Mouse (Mus musculus) MEL (cell line): ENCODE data around the gene Hist1h3c. TPM values are rescaled to one million over a fixed set of nuclear protein-coding genes. Genes with fewer than 3 reads are reported as not detected.
A peak's percentile ranks its signal among the peaks of the same experiment; 100 is the strongest.

Experiments used
- DNase-seq: peaks from one replicate; pipeline ENCODE4 v3.0.0; 2011; ENCODE audit warnings: low read depth, low spot score
- H3K27ac ChIP-seq: 2 replicates; pipeline ENCODE4 v1.5.1; 2012; ENCODE audit warnings: low read depth, mild to moderate bottlenecking, control low read depth, low read length, moderate library complexity; ENCODE audit not compliant: control insufficient read depth
- H3K27me3 ChIP-seq, 2 experiments: fragments of 150-350 bp in 1 of 2; sonication (generic) in 1 of 2; 2 replicates each; pipeline ENCODE4 v1.6.1; 2012; ENCODE audit warnings: low read length in 2 of 2, mild to moderate bottlenecking in 2 of 2, improper control_type of control experiment in 1 of 2, moderate library complexity in 1 of 2; ENCODE audit not compliant: insufficient read depth in 2 of 2, control insufficient read depth in 1 of 2
- H3K36me3 ChIP-seq, 2 experiments: 2 replicates each; pipeline ENCODE4 v1.6.1; 2012 to 2014; ENCODE audit warnings: low read length in 2 of 2, improper control_type of control experiment in 1 of 2, inconsistent platforms in 1 of 2, mild to moderate bottlenecking in 1 of 2; ENCODE audit not compliant: insufficient read depth in 2 of 2, control insufficient read depth in 1 of 2
- H3K4me1 ChIP-seq, 2 experiments: fragments of 150-350 bp in 1 of 2; sonication (generic) in 1 of 2; 2 replicates each; pipeline ENCODE4 v1.6.1; 2012; ENCODE audit warnings: low read length in 2 of 2, improper control_type of control experiment in 1 of 2, mild to moderate bottlenecking in 1 of 2; ENCODE audit not compliant: insufficient read depth in 2 of 2, control insufficient read depth in 1 of 2
- H3K4me3 ChIP-seq, 2 experiments: fragments of 150-350 bp in 1 of 2; sonication (generic) in 1 of 2; 2 replicates each; pipeline ENCODE4 v1.5.1; 2012; ENCODE audit warnings: low read depth in 2 of 2, low read length in 2 of 2, mild to moderate bottlenecking in 2 of 2, moderate library complexity in 2 of 2, control low read depth in 1 of 2, improper control_type of control experiment in 1 of 2; ENCODE audit not compliant: control insufficient read depth in 1 of 2, insufficient read depth in 1 of 2
- H3K79me2 ChIP-seq: 2 replicates; pipeline ENCODE4 v1.6.1; 2012; ENCODE audit warnings: mild to moderate bottlenecking, low read length, moderate library complexity; ENCODE audit not compliant: control insufficient read depth, poor library complexity, insufficient read depth
- H3K9ac ChIP-seq: 2 replicates; pipeline ENCODE4 v1.6.1; 2012; ENCODE audit warnings: low read depth, mild to moderate bottlenecking, control low read depth, low read length, moderate library complexity; ENCODE audit not compliant: control insufficient read depth, poor library complexity, severe bottlenecking
- H3K9me3 ChIP-seq: fragments of 150-350 bp; sonication (generic); replicated peaks from 2 replicates; pipeline ENCODE4 v1.6.1; 2012; ENCODE audit warnings: mild to moderate bottlenecking, low read length, improper control_type of control experiment, moderate library complexity; ENCODE audit not compliant: insufficient read depth
- CHD1 ChIP-seq: IDR thresholded peaks from 2 replicates; pipeline ENCODE4 v1.6.1; 2012; ENCODE audit warnings: low read depth, mild to moderate bottlenecking, inconsistent platforms, low read length, improper control_type of control experiment
- ELF1 ChIP-seq: IDR thresholded peaks from 2 replicates; pipeline ENCODE4 v1.6.1; 2014; ENCODE audit warnings: low read depth, mild to moderate bottlenecking, inconsistent platforms, low read length, improper control_type of control experiment, moderate library complexity
- ETS1 ChIP-seq: IDR thresholded peaks from 2 replicates; pipeline ENCODE4 v1.6.1; 2012; ENCODE audit warnings: low read depth, mild to moderate bottlenecking, inconsistent platforms, low read length, improper control_type of control experiment, moderate library complexity
- GATA1 ChIP-seq: IDR thresholded peaks from 2 replicates; pipeline ENCODE4 v1.6.1; 2011; ENCODE audit warnings: low read depth, low read length, improper control_type of control experiment
- MAFK ChIP-seq: IDR thresholded peaks from 2 replicates; pipeline ENCODE4 v1.6.1; 2011; ENCODE audit warnings: low read depth, mild to moderate bottlenecking, low read length, improper control_type of control experiment, borderline replicate concordance
- MEF2A ChIP-seq: IDR thresholded peaks from 2 replicates; pipeline ENCODE4 v1.6.1; 2014; ENCODE audit warnings: low read depth, mild to moderate bottlenecking, inconsistent platforms, low read length, improper control_type of control experiment; ENCODE audit not compliant: poor library complexity, insufficient replicate concordance, severe bottlenecking; ENCODE audit errors: extremely low read depth
- NRF1 ChIP-seq: IDR thresholded peaks from 2 replicates; pipeline ENCODE4 v1.6.1; 2014; ENCODE audit warnings: low read depth, mild to moderate bottlenecking, inconsistent platforms, low read length, improper control_type of control experiment, moderate library complexity; ENCODE audit not compliant: poor library complexity, insufficient read depth, severe bottlenecking
- POLR2A ChIP-seq, 2 experiments: IDR thresholded peaks; 2 replicates each; pipeline ENCODE4 v1.6.1; 2011 to 2012; ENCODE audit warnings: low read length in 2 of 2, mild to moderate bottlenecking in 2 of 2, control low read depth in 1 of 2, improper control_type of control experiment in 1 of 2, low read depth in 1 of 2, moderate library complexity in 1 of 2; ENCODE audit not compliant: control insufficient read depth in 1 of 2, insufficient read depth in 1 of 2, poor library complexity in 1 of 2
- POLR2AphosphoS2 ChIP-seq: IDR thresholded peaks from 2 replicates; pipeline ENCODE4 v1.6.1; 2011; ENCODE audit warnings: low read length, improper control_type of control experiment
- RAD21 ChIP-seq: IDR thresholded peaks from 2 replicates; pipeline ENCODE4 v1.6.1; 2011; ENCODE audit warnings: mild to moderate bottlenecking, low read depth, low read length, improper control_type of control experiment
- TAL1 ChIP-seq: IDR thresholded peaks from 2 replicates; pipeline ENCODE4 v1.6.1; 2012; ENCODE audit warnings: mild to moderate bottlenecking, inconsistent platforms, low read length, moderate library complexity, mixed read lengths
- TBP ChIP-seq: IDR thresholded peaks from 2 replicates; pipeline ENCODE4 v1.8.0; 2011; ENCODE audit warnings: low read depth, low read length, improper control_type of control experiment
- TCF12 ChIP-seq: IDR thresholded peaks from 2 replicates; pipeline ENCODE4 v1.6.1; 2014; ENCODE audit warnings: low read depth, mild to moderate bottlenecking, inconsistent platforms, low read length, improper control_type of control experiment, moderate library complexity
- UBTF ChIP-seq: IDR thresholded peaks from 2 replicates; pipeline ENCODE4 v1.6.1; 2012; ENCODE audit warnings: low read depth, mild to moderate bottlenecking, inconsistent platforms, low read length, improper control_type of control experiment, moderate library complexity, borderline replicate concordance; ENCODE audit not compliant: insufficient read depth
- USF2 ChIP-seq, 2 experiments: IDR thresholded peaks; 2 replicates each; pipeline ENCODE4 v1.6.1; 2011 to 2012; ENCODE audit warnings: improper control_type of control experiment in 2 of 2, low read length in 2 of 2, borderline replicate concordance in 1 of 2, inconsistent platforms in 1 of 2, low read depth in 1 of 2, mild to moderate bottlenecking in 1 of 2; ENCODE audit not compliant: insufficient read depth in 1 of 2
- ZKSCAN1 ChIP-seq: IDR thresholded peaks from 2 replicates; pipeline ENCODE4 v1.6.1; 2012; ENCODE audit warnings: low read depth, mild to moderate bottlenecking, inconsistent platforms, low read length, improper control_type of control experiment, moderate library complexity
- polyA plus RNA-seq, 2 experiments: library from polyadenylated mRNA; stranded (reverse) in 1 of 2; unstranded in 1 of 2; fragments of >175 nt in 1 of 2; fragments of >200 nt in 1 of 2; gene quantifications; 2 replicates each; pipeline versions ENCODE4 v1.2.1 to v1.2.4; 2012; ENCODE audit warnings: low replicate concordance in 2 of 2, low read depth in 1 of 2; ENCODE audit not compliant: insufficient read length in 2 of 2, insufficient read depth in 1 of 2, missing spikeins in 1 of 2
- total RNA-seq: library from RNA; depleted of rRNA; stranded (reverse); fragments of 300-350 nt; gene quantifications from 2 replicates; pipeline ENCODE4 v1.2.3, GENCODE M21; 2012; rRNA removed

The Hist1h3c gene
- total and polyA plus RNA-seq, 3 experiments = 1.7 to 1,651 TPM; not detected in 1

DNA sequence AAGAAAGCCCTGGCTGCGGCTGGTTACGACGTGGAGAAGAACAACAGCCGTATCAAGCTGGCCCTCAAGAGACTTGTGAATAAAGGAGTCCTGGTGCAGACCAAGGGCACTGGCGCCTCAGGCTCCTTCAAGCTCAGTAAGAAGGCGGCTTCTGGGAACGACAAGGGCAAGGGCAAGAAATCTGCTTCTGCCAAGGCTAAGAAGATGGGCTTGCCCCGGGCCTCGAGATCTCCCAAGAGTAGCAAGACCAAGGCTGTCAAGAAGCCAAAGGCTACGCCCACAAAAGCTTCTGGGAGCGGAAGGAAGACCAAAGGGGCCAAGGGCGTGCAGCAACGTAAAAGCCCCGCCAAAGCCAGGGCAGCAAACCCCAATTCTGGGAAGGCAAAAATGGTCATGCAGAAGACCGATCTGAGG, 49.3 kb downstream of the Hist1h3c start:
- peak; percentile 95 for DNase-seq
- Histone ChIP-seq H3K36me3 (peaks cover 0 to 39% of the 10 kb centered on the region in 2 experiments; a peak in 2 of 4 replicates), H3K27me3 (no peaks in the 10 kb centered on the region), H3K9ac (peak overlapping the region; percentile 65), H3K79me2 (no peaks in the 10 kb centered on the region; the same call in 1 of the 2 replicates), H3K4me1 (peaks cover 0 to 24% of the 10 kb centered on the region in 2 experiments; a peak in 2 of 4 replicates), H3K9me3 (no peaks in the 10 kb centered on the region), H3K27ac (peak overlapping the region; percentile 92), H3K4me3 (peak overlapping the region; percentile 12 to 19)
- TF ChIP-seq TBP (peak; percentile 57), UBTF (peak; percentile 85; the same call in 1 of the 2 replicates), USF2 (IDR thresholded peaks at IDR 0.05; ENCODE audit: borderline replicate concordance in 1 of 2, insufficient read depth in 1 of 2, low read depth in 1 of 2, low read length in 2 of 2) (no peak), POLR2A (IDR thresholded peaks at IDR 0.05; ENCODE audit: control insufficient read depth in 1 of 2, insufficient read depth in 1 of 2, low read depth in 1 of 2, low read length in 2 of 2, poor library complexity in 1 of 2) (peak; percentile 44 to 46; a peak in 1 of 4 replicates)

DNA sequence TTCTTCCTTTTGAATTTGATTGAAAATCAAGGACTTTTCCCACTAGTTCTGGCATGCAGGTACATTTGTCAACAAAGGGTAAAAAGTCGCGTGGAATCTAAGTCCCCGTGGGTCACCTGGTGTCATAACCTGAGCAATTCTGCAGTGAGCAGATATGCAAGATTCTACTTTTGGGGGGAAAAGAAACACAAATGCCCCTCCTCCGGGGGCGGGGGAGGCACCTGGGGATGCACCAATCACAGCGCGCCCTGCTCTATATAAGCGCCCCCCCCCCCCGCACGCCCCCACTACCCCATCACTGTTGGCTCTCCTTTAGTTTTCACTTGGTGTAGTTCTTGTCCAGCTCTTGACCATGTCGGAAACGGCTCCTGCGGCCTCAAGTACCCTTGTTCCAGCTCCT, 49.9 kb downstream of the Hist1h3c start, which contains the start of gene Hist1h1t:
Gene Hist1h1t (plus strand): TSS at position 301 of the 400 bp plus-strand sequence.
- Histone ChIP-seq H3K79me2 (no peaks in the 10 kb centered on the region; the same call in 1 of the 2 replicates), H3K9me3 (no peaks in the 10 kb centered on the region), H3K36me3 (peaks cover 0 to 35% of the 10 kb centered on the region in 2 experiments; a peak in 2 of 4 replicates), H3K4me1 (peaks cover 0 to 21% of the 10 kb centered on the region in 2 experiments; a peak in 2 of 4 replicates), H3K9ac (peak within 1 kb of the TSS; percentile 65), H3K27ac (peak within 1 kb of the TSS; percentile 92), H3K27me3 (no peaks in the 10 kb centered on the region), H3K4me3 (peak within 1 kb of the TSS; percentile 12 to 19)
- DNase-seq = no peak
- TF ChIP-seq MEF2A = no peak
- no peak for TF ChIP-seq TCF12
- TF ChIP-seq CHD1 = no peak
- TF ChIP-seq POLR2AphosphoS2 = no peak
- no peak for TF ChIP-seq ZKSCAN1
- no peak for TF ChIP-seq RAD21
- TF ChIP-seq TAL1 = no peak
- TF ChIP-seq NRF1 = no peak
- no peak for TF ChIP-seq ETS1
- no peak for TF ChIP-seq ELF1
- no peak for TF ChIP-seq GATA1
- TF ChIP-seq MAFK = no peak
- no peak for TF ChIP-seq TBP

Other genes with a start within 250 kb of the Hist1h3c start
Only the 30 nearest of the 37 such genes appear.
- gene Hist1h1d, start 192.3 kb downstream of the Hist1h3c start, total RNA-seq = 115 and 134 TPM in 2 replicates
- under 1 TPM in 1 of 2 experiments, not detected in 1; 0.24 TPM for gene Hist1h1d, start 192.3 kb downstream of the Hist1h3c start, polyA plus RNA-seq
- gene Hist1h3e, start 183.2 kb downstream of the Hist1h3c start, total RNA-seq = 1,049 and 1,400 TPM in 2 replicates
- 1 to 10 TPM in 1 of 2 experiments, not detected in 1; 4.5 TPM for gene Hist1h3e, start 183.2 kb downstream of the Hist1h3c start, polyA plus RNA-seq
- 560 and 662 TPM in 2 replicates for gene Hist1h2ae, start 174.4 kb downstream of the Hist1h3c start, total RNA-seq
- 1 to 10 TPM in 1 of 2 experiments, not detected in 1; 3.3 TPM for gene Hist1h2ae, start 174.4 kb downstream of the Hist1h3c start, polyA plus RNA-seq
- 2,580 and 3,348 TPM in 2 replicates for gene Hist1h2bg, start 174.2 kb downstream of the Hist1h3c start, total RNA-seq
- gene Hist1h2bg, start 174.2 kb downstream of the Hist1h3c start, polyA plus RNA-seq = 10 to 100 TPM in 1 of 2 experiments, not detected in 1; 14.7 TPM
- gene Hist1h2bf, start 171.4 kb downstream of the Hist1h3c start, total RNA-seq = 1,093 and 1,255 TPM in 2 replicates
- gene Hist1h2bf, start 171.4 kb downstream of the Hist1h3c start, polyA plus RNA-seq = 1 to 10 TPM in 1 of 2 experiments, not detected in 1; 2.2 TPM
- 924 and 1,082 TPM in 2 replicates for gene Hist1h2ad, start 171.2 kb downstream of the Hist1h3c start, total RNA-seq
- under 1 TPM in 1 of 2 experiments, not detected in 1; 0.14 TPM for gene Hist1h2ad, start 171.2 kb downstream of the Hist1h3c start, polyA plus RNA-seq
- 150 and 212 TPM in 2 replicates for gene Hist1h3d, start 169.8 kb downstream of the Hist1h3c start, total RNA-seq
- gene Hist1h3d, start 169.8 kb downstream of the Hist1h3c start, polyA plus RNA-seq = 1 to 10 TPM in 1 of 2 experiments, not detected in 1; 1.4 TPM
- 1,889 and 1,922 TPM in 2 replicates for gene Hist1h4d, start 164.0 kb downstream of the Hist1h3c start, total RNA-seq
- gene Hist1h4d, start 164.0 kb downstream of the Hist1h3c start, polyA plus RNA-seq = 10 to 100 TPM in 1 of 2 experiments, not detected in 1; 11.7 TPM
- 237 and 340 TPM in 2 replicates for gene Hist1h2be, start 124.5 kb downstream of the Hist1h3c start, total RNA-seq
- gene Hist1h2be, start 124.5 kb downstream of the Hist1h3c start, polyA plus RNA-seq = under 1 TPM in 1 of 2 experiments, not detected in 1; 0.49 TPM
- gene Hist1h1e, start 123.0 kb downstream of the Hist1h3c start, total RNA-seq = 268 and 340 TPM in 2 replicates
- 1 to 10 TPM in 1 of 2 experiments, not detected in 1; 1.6 TPM for gene Hist1h1e, start 123.0 kb downstream of the Hist1h3c start, polyA plus RNA-seq
- 123 and 153 TPM in 2 replicates for gene Hist1h2ac, start 61.7 kb downstream of the Hist1h3c start, total RNA-seq
- under 1 TPM in 1 of 2 experiments, not detected in 1; 0.15 TPM for gene Hist1h2ac, start 61.7 kb downstream of the Hist1h3c start, polyA plus RNA-seq
- gene Hist1h2bc, start 61.4 kb downstream of the Hist1h3c start, total RNA-seq = 694 and 982 TPM in 2 replicates
- 1 to 10 TPM in 1 of 2 experiments, not detected in 1; 3.1 TPM for gene Hist1h2bc, start 61.4 kb downstream of the Hist1h3c start, polyA plus RNA-seq
- gene Hist1h1t, start 49.8 kb downstream of the Hist1h3c start, total RNA-seq = 2.7 and 6.3 TPM in 2 replicates
- not detected for gene Hist1h1t, start 49.8 kb downstream of the Hist1h3c start, polyA plus RNA-seq
- gene Hist1h4c, start 47.1 kb downstream of the Hist1h3c start, total RNA-seq = 1,967 and 2,008 TPM in 2 replicates
- gene Hist1h4c, start 47.1 kb downstream of the Hist1h3c start, polyA plus RNA-seq = 1 to 10 TPM in 1 of 2 experiments, not detected in 1; 4.1 TPM
- gene Hfe, start 34.7 kb downstream of the Hist1h3c start, total RNA-seq = not detected in 2 replicates
- not detected for gene Hfe, start 34.7 kb downstream of the Hist1h3c start, polyA plus RNA-seq
- gene Hist1h1c, start 6.8 kb downstream of the Hist1h3c start, total RNA-seq = 348 and 479 TPM in 2 replicates
- 1 to 10 TPM in 1 of 2 experiments, not detected in 1; 3.8 TPM for gene Hist1h1c, start 6.8 kb downstream of the Hist1h3c start, polyA plus RNA-seq
- gene Hist1h2bb, start 1.1 kb upstream of the Hist1h3c start, total RNA-seq = 2,278 and 3,150 TPM in 2 replicates
- 1 to 10 TPM in 1 of 2 experiments, not detected in 1; 3.2 TPM for gene Hist1h2bb, start 1.1 kb upstream of the Hist1h3c start, polyA plus RNA-seq
- gene Hist1h2ab, start 5.5 kb upstream of the Hist1h3c start, total RNA-seq = 2,219 and 2,780 TPM in 2 replicates
- 1 to 10 TPM in 1 of 2 experiments, not detected in 1; 8.0 TPM for gene Hist1h2ab, start 5.5 kb upstream of the Hist1h3c start, polyA plus RNA-seq
- gene Hist1h3b, start 6.7 kb upstream of the Hist1h3c start, total RNA-seq = 1,725 and 2,102 TPM in 2 replicates
- 1 to 10 TPM in 1 of 2 experiments, not detected in 1; 6.6 TPM for gene Hist1h3b, start 6.7 kb upstream of the Hist1h3c start, polyA plus RNA-seq
- gene Hist1h4b, start 11.4 kb upstream of the Hist1h3c start, total RNA-seq = 3,071 and 3,339 TPM in 2 replicates
- 10 to 100 TPM in 1 of 2 experiments, not detected in 1; 19.0 TPM for gene Hist1h4b, start 11.4 kb upstream of the Hist1h3c start, polyA plus RNA-seq
- gene Hist1h4a, start 15.6 kb upstream of the Hist1h3c start, total RNA-seq = 2,939 and 3,025 TPM in 2 replicates
- 1 to 10 TPM in 1 of 2 experiments, not detected in 1; 9.8 TPM for gene Hist1h4a, start 15.6 kb upstream of the Hist1h3c start, polyA plus RNA-seq
- 1,097 and 1,298 TPM in 2 replicates for gene Hist1h3a, start 16.8 kb upstream of the Hist1h3c start, total RNA-seq
- gene Hist1h3a, start 16.8 kb upstream of the Hist1h3c start, polyA plus RNA-seq = 1 to 10 TPM in 1 of 2 experiments, not detected in 1; 6.5 TPM
- gene Hist1h1a, start 18.1 kb upstream of the Hist1h3c start, total RNA-seq = 2,211 and 2,669 TPM in 2 replicates
- gene Hist1h1a, start 18.1 kb upstream of the Hist1h3c start, polyA plus RNA-seq = 1 to 10 TPM in 1 of 2 experiments, not detected in 1; 4.1 TPM
- gene Trim38, start 24.3 kb upstream of the Hist1h3c start, total RNA-seq = not detected in 2 replicates
- not detected for gene Trim38, start 24.3 kb upstream of the Hist1h3c start, polyA plus RNA-seq
- not detected in 2 replicates for gene Slc17a2, start 61.4 kb upstream of the Hist1h3c start, total RNA-seq
- not detected for gene Slc17a2, start 61.4 kb upstream of the Hist1h3c start, polyA plus RNA-seq
- gene Slc17a3, start 93.8 kb upstream of the Hist1h3c start, total RNA-seq = not detected in 2 replicates
- not detected for gene Slc17a3, start 93.8 kb upstream of the Hist1h3c start, polyA plus RNA-seq
- not detected in 2 replicates for gene Slc17a1, start 122.1 kb upstream of the Hist1h3c start, total RNA-seq
- gene Slc17a1, start 122.1 kb upstream of the Hist1h3c start, polyA plus RNA-seq = not detected
- gene Slc17a4, start 169.4 kb upstream of the Hist1h3c start, total RNA-seq = 0.20 TPM in 1 of 2 replicates, not detected in the other
- gene Slc17a4, start 169.4 kb upstream of the Hist1h3c start, polyA plus RNA-seq = under 1 TPM in 1 of 2 experiments, not detected in 1; 0.54 TPM
- not detected in 2 replicates for gene Hist1h2ba, start 188.6 kb upstream of the Hist1h3c start, total RNA-seq
- gene Hist1h2ba, start 188.6 kb upstream of the Hist1h3c start, polyA plus RNA-seq = under 1 TPM in 1 of 2 experiments, not detected in 1; 0.58 TPM
- not detected in 2 replicates for gene Hist1h2aa, start 188.9 kb upstream of the Hist1h3c start, total RNA-seq
- gene Hist1h2aa, start 188.9 kb upstream of the Hist1h3c start, polyA plus RNA-seq = 1 to 10 TPM in 1 of 2 experiments, not detected in 1; 1.6 TPM